Mouse (Mus musculus) right cerebral cortex, postnatal 36 days (tissue): ENCODE data around the gene Ptpru.

Source experiments
- DNase-seq, 2 experiments: peaks; one replicate each; pipeline ENCODE4 v3.0.0; 2022; ENCODE audit warnings: low spot score in 2 of 2, mixed read lengths in 1 of 2

Ptpru gene

GRCm38 (mm10) chr4:131837872-131838524 is at the start of gene Ptpru:
Ptpru (minus strand) TSS chr4:131838288.
- peak; percentile 71 to 75 for DNase-seq

DNA sequence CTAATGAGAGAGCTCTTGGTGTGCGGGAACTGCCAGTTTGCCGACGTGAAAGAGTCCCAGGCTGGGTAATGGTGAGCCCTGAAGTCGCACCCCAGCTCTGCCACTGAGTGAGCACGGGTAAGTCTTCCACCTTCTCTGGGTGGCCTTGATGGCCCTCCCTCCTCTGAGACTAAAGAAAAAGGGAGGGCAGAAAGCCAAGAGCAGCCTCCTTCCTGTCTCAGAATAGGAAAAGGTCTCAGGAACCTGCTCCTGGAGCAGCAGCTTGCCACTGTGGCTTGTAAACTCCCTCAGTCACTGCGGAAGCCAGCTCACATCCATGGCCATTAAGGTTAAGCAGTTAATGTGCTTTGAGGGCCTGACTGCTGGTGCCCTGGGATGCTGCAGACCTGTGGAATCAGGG is 47.3 kb upstream of the Ptpru start:
- no peak for DNase-seq

- no peak for DNase-seq
Observed at GRCm38 (mm10) chr4:131883571-131883970, 45.5 kb upstream of the Ptpru start.

GRCm38 (mm10) chr4:131881306-131881705 is 43.2 kb upstream of the Ptpru start:
- DNase-seq: no peak

DNA sequence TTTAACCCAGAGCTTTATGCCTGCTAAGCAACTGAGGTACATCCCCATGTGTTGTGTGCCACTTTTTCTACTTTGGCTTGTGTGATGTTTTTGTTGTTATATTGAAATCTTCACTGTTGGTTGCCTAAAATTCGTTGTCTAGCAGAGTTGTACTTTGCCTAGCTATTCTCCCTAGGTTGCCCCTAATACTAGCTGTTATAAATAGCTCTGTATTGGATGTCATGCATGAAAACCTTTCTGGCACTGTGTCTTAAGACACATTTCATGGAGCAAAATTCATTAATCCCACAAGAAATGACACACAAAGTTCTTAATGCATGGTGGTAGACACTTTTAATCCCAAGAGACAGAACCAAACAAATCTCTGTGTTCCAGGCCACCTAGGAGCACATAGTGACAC is 41.6 kb upstream of the Ptpru start:
- DNase-seq: no peak

DNA sequence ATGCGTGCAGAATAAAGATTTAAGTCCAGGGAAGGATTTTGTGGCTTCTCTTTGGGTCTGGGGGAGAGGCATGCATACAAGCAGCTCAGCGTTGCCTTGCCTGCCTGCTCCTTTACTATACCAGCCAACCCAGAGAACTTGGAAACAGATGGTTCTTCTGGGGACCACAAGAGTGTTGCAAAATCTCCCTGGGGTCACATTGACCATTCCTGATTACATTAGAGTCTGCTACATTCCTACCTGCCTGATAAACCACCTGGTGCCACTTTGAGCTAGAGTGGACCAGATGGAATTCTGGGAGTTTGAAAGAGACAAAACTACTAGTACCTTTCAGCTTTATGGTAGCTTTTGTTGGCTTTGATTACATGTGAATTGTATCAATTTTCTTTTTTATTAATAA is 38.7 kb upstream of the Ptpru start:
- DNase-seq: no peak

DNA sequence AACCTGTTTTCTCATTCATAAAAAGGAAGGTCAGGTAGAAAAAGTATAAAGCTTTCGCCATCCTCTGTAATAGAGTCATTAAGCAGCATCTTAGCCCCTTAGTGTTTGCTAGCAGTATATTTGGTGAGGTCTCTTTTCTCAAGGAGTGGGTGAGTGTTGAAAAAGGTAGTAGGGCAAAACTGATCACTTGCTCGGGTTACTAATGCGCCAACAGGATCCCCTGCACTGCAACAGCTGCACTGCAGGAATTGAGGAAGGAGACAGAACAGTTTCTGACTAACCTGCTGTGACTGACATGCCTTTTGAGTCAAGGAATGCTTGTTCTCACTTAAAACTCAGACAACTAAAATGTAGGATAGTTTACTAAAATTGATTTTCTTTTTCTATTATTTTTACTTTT is 37.2 kb upstream of the Ptpru start:
- no peak for DNase-seq

- no peak for DNase-seq
Observed at GRCm38 (mm10) chr4:131874567-131874966, 36.5 kb upstream of the Ptpru start.

DNA sequence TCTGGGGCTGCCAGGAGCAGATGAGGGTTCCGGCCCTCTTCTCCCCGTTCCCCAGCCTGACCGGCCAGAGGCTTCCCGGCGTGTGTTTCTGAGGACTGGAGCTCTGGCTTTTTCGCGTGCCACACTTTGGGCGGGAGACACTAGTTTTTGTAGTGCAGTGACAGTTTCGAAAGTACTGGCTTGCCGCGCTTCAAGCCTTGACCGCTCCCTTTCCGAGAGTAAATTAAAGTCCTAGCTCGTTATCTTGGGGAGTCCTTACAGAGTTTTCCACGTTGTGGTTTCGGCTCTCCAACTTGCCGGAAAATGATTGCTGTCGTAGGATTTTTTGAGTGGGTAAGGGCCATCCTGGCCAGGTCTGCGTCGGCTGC is 36.1 kb upstream of the Ptpru start:
- no peak for DNase-seq

DNA sequence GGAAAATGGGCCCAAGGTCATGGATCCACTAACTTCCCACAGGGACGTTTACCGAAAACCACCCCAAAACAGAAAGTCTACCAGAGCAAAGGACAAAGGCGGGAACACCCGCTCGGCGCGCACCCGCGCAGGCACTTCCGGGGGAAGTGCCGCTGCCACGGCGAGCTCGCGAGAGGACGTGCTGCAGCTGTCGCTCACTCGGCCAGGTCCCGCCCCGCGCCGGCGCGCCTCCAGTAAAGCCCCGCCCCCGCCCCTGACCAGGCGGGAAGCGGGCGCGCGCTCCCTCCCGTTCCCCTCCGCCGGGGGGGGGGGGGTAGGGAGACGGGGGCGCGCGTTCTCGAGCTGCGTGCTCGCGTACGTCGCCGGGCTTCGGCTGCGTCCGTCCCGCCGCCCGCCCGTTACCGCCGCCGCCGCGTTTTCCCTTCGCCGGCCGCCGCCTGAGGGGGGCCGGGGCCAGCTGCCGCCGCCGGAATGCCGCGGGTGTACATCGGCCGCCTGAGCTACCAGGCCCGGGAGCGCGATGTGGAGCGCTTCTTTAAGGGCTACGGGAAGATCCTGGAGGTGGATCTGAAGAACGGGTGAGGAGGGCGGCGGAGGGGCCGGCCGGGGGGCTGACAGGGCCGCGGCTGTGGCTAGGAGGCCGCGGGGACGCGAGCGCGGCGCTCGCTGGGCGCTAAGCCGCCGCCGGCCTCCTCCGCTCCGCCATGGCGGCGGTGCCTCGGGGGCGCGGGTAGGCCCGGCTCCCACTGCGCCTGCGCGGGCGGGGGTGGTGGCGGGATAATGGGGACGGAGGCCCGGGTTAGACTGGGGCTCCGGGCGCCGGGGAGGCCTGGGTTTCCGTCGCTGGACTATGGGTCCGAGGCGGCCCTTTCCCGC is 35.4 kb upstream of the Ptpru start, which contains the start of gene Srsf4:
TSS of gene Srsf4 (plus strand) at position 325 of the 876 bp plus-strand sequence.
- peak; percentile 92 to 94 for DNase-seq

- DNase-seq: no peak
Observed at GRCm38 (mm10) chr4:131872672-131873292, 34.7 kb upstream of the Ptpru start.

GRCm38 (mm10) chr4:131861341-131861739 is 23.3 kb upstream of the Ptpru start:
- no peak for DNase-seq

DNA sequence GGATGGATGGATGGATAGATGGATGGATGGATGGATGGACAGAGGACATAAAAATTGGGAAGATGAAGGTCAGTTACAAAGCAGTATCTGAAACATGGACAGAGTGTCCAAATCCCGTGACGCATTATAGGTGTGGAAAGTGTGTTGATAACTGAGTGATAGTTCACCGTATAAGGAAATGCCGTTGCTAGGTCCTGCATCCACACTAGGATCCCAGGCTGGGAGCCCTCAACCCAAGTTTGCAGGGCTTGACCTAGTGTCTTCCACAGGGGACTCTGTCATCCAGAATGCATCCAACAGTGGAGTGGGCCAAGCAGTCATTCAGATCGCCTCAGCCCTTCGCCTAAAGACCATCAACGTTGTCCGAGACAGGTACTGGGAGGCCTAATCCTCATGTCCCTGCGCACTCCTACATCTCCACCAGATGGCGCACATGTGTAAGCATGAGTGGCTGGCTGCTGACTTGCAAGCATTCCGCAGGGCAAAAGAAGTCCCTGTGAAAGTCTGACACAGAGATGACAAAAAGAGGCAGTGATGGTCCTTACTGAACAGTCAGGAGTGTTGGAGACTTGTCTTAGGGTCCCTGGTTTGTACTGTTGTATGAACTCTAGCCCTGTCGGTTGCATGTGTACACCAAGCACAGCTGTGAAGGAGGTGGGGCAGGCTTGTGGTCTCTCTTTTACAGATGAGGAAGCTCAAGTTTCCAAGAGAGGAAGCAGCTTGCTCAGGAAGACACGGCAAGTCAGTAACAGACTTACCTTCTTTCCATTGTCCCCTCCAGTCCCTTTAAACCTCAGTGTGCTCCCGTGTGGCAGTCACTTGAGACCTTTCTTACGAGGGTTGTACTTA is 22.6 kb upstream of the Ptpru start:
- peak; percentile 59 to 62 for DNase-seq

DNA sequence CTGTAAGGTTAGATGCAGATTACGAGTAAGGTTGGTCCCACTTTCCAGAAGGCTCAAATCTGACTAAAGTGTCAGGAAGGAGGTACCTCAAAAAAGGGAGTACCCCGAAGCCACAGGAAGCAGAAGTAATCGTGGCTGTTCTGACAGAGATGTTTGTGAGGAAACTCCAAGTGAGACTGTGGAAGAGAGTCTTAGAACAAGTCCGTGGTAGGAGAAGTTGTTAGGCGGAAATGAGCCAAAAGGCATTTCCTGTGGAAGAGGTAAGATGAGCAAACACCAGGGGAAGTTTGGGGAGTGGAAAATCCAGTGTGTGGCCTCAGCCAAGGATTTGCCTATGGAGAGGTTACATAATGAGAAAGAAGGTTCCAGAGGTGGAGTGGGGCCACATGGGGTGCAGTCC is 16.9 kb upstream of the Ptpru start:
- no peak for DNase-seq

DNA sequence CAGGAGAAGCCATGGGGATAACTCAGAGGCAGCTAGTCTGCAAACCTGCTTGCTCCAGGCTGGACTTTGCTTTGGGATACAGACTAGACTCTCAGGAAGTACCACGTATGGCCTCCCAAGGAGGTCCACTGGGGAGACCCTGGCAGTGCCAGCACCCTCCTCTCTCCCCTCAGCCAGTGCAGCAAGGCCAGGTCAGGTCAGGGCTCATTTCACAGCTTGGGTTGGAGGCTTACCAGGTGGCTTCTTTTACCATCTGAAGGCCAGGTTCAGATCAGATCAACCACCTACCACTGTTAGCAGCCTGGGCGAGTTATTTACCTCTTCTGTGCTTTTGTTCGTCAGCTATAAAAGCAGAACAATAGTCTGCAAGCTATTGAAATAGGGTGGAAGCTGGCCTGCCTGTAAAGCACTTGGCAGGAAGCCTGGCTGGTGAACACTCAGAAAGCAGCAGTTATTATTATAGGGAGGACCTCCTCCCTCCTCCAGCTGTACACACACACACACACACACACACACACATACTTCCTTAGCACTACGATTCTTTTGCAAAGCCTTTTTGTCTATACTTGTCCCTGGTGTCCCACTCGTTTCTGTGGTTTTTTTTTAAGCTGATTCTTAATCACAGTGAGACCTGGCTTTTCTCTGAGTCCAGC is 12.0 kb upstream of the Ptpru start:
- DNase-seq: peak; percentile 49 to 50

DNA sequence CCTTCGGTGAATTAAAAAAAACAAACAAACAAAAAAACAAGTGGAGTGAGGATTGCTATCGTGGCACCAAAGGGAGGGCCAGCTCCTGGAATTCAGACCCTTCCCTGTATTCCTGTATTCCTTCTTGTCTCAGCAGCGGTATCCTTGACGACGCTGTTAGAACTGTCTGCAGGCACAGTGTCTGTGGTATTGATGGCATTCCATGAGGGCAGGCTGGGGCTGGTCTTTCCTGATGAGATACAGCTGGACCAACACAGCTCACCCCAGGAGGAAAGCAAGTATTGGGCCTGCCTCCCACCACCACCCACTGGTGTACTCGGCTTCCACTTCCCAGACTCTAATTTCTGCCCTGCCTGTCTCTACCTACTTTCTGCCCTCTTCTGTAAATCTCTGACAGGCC is 10.0 kb upstream of the Ptpru start:
- no peak for DNase-seq

- no peak for DNase-seq
Observed at GRCm38 (mm10) chr4:131845991-131846778, 8.1 kb upstream of the Ptpru start.

GRCm38 (mm10) chr4:131843290-131843743 is 5.2 kb upstream of the Ptpru start, which contains the start of gene Mecr:
Mecr (plus strand) TSS chr4:131843470.
- peak; percentile 91 to 92 for DNase-seq

DNA sequence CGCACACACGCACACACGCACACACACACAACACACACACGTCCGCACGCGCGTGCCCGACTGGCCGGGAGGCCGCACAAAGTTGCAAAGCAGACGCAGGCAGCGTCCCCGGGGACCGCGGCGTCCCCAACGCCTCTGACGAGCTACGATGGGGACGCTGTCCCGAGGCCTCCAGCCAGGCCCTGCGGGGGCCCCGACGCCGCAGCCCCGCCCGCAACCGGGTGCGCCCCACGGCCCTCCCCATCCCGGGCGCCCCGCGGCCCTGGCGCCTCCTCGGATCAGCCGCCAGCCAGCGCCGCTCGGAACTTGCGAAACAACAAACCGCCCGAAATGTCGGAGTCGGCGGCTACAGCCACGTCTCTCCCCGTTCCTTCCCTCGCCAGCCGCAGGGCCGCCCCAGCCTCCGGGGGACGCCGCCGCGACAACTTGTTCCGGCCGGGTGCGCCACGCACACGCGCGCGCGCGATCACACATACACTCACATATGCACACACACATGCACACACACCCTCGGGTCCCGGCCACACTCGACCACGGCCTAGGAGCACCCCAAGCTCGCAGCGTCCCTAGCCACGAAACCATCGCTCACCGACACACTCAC is 1.1 kb downstream of the Ptpru start:
- DNase-seq: peak in 1 of 2 experiments; percentile 22
